Mouse (Mus musculus): Measurements from ENCODE around the gene Spata25. TPM values are rescaled to one million over a fixed set of nuclear protein-coding genes. Genes with fewer than 3 reads are reported as not detected.

The Spata25 gene
- polyA plus RNA-seq, 1 experiment from 2014 or later = not detected

DNA sequence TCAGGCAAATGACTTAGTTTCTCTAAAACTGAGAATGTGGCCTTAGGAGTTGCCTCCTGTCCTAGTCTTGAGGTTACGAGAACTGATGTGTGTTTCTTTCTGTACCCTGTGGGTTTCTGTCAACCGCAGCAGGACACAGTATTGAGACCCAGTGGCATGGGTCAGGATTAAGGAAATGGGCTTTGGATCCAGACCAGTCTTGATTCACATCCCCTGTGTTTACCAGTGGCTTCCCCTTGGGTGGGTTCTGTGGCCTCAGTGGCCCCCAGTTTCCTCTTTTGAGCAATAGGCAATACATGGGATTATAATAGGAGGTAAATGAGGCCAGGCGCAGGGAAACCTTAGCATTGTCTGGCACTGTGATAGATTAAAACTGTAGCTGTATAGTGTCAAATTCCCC is 41.3 kb downstream of the Spata25 start:
- Histone ChIP-seq H3K27ac (peak overlapping the region; percentile 93), H3K4me3 (peak overlapping the region; percentile 63), H3K9ac (peak overlapping the region; percentile 80; the same call in 1 of the 2 replicates), H3K36me3 (peaks cover 24% of the 10 kb centered on the region), H3K4me2 (peak overlapping the region; percentile 72), H3K4me1 (peaks cover 27% of the 10 kb centered on the region), H3K9me3 (no peaks in the 10 kb centered on the region), H3K27me3 (no peaks in the 10 kb centered on the region)
- no peak for ATAC-seq (ENCODE audit: insufficient number of reproducible peaks, low FRiP score, low TSS enrichment, low read depth)
- WGBS = 87% methylated on average over 3 of the region's 3 CpGs

DNA sequence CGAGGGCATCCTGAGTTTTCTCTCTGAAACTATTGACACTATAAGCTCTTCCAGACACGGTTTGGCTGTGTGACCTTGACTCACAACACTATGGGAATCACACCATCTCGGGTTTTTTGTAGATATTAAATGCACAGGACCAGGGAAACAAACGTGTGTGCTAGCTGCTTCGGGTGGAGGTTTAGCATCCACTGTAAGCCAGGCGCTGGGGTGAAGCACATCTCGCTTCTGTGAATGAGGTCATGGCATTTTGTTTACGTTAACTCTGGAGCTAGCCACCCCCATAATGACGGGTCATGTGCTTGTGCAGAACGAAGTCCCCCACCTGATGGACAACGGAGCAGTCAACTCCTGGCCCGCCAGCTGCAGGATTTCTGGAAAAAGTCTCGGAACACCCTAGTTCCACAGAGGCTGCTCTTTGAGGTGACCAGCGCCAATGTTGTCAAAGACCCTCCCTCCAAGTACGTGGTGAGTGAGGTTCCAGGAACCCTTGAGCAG is 41.9 kb downstream of the Spata25 start:
- Histone ChIP-seq H3K9ac (peak overlapping the region; percentile 80), H3K27ac (peak overlapping the region; percentile 93), H3K4me2 (peak overlapping the region; percentile 72), H3K36me3 (peaks cover 18% of the 10 kb centered on the region), H3K27me3 (no peaks in the 10 kb centered on the region), H3K4me1 (peaks cover 27% of the 10 kb centered on the region), H3K4me3 (peak overlapping the region; percentile 63), H3K9me3 (no peaks in the 10 kb centered on the region)
- ATAC-seq (ENCODE audit: insufficient number of reproducible peaks, low FRiP score, low TSS enrichment, low read depth) = no peak
- 7% methylated on average over 15 of the region's 15 CpGs for WGBS

DNA sequence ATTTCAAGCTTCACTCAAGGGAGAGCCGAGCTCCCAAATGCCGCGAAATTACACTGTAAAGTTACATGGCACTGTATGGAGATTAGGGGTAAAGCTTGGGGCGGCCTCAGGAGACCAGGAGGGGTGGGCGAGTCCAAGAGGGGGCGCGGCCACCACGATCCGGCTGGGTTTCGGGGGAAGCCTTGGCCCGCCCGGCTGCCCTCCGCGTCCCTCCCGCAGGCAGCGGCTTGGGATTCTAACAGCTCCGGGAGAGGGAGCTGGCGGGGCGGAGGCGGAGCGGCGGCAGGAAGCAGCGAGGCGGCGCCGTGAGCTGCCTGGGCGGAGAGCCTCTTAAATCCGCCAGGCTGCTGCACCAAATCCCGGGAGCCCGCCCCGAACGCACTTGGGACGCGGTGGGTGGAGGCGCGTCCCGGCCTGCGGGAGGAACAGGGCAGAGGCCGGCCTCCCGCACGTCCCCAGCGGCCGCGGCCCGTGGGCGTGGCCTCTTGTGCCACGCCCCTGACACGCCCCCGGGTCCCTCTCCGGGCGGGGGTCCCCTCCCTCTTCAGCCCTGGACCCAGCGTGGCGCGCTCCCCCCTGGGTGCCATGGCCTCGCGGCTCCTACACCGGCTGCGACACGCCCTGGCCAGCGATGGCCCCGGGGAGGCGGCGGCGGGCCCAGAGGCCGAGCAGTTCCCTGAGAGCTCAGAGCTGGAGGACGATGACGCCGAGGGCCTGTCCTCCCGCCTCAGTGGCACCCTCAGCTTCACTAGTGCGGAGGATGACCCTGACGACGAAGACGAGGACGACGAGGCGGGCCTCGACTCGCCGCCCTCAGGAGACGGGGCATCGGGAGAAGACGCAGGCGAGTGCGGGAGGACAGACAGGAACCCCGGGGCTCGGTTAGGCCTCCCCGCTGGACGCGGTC is 42.6 kb downstream of the Spata25 start, which contains the start of gene Snx21:
Gene Snx21 (plus strand): TSS at position 343 of the 907 bp plus-strand sequence.
- no peaks in the 10 kb centered on the region for H3K9me3 ChIP-seq
- ATAC-seq (ENCODE audit: insufficient number of reproducible peaks, low FRiP score, low TSS enrichment, low read depth) = peak; percentile 87
- H3K4me2 ChIP-seq = peak within 1 kb of the TSS; percentile 72
- under 1% methylated on average over 86 of the region's 89 CpGs for WGBS
- H3K27me3 ChIP-seq = no peaks in the 10 kb centered on the region
- peak within 1 kb of the TSS; percentile 80 for H3K9ac ChIP-seq
- H3K4me1 ChIP-seq = peaks cover 27% of the 10 kb centered on the region
- peak within 1 kb of the TSS; percentile 93 for H3K27ac ChIP-seq
- H3K4me3 ChIP-seq = peak within 1 kb of the TSS; percentile 63
- H3K36me3 ChIP-seq = peaks cover 13% of the 10 kb centered on the region; the same call in 1 of the 2 replicates

DNA sequence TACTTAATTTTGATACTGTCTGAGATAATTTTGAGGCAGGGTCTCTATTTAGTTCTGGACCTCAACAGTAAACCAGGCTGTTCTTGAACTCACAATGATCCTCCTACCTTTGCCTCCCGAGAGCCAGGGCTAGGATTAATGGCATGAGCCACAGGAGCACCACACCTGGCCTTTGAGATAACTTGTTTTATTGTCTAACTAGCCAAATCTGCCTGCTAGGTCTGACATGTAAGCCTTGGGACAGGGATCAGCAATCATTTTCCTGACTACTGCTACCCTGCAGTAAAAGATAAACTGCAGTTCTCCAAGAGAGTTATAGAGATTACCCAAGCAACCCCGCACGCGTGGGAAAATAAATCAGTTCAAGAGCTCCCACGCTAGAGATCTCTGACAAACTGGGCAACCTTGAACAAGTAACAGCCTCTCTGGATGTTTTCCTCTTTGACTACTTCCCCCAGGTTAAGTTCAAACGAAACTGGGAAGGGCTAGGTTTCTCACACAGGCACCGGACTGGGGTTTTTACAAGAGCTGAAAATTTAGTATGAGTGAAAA is 43.4 kb downstream of the Spata25 start:
- peaks cover 27% of the 10 kb centered on the region for H3K4me1 ChIP-seq
- ATAC-seq (ENCODE audit: insufficient number of reproducible peaks, low FRiP score, low TSS enrichment, low read depth) = no peak
- peak overlapping the region; percentile 72 for H3K4me2 ChIP-seq
- peak overlapping the region; percentile 63 for H3K4me3 ChIP-seq
- H3K9ac ChIP-seq = peak overlapping the region; percentile 80
- H3K27me3 ChIP-seq = no peaks in the 10 kb centered on the region
- peak overlapping the region; percentile 93 for H3K27ac ChIP-seq
- H3K9me3 ChIP-seq = no peaks in the 10 kb centered on the region
- WGBS = 6% methylated on average over 7 of the region's 7 CpGs
- peaks cover 12% of the 10 kb centered on the region; the same call in 1 of the 2 replicates for H3K36me3 ChIP-seq

DNA sequence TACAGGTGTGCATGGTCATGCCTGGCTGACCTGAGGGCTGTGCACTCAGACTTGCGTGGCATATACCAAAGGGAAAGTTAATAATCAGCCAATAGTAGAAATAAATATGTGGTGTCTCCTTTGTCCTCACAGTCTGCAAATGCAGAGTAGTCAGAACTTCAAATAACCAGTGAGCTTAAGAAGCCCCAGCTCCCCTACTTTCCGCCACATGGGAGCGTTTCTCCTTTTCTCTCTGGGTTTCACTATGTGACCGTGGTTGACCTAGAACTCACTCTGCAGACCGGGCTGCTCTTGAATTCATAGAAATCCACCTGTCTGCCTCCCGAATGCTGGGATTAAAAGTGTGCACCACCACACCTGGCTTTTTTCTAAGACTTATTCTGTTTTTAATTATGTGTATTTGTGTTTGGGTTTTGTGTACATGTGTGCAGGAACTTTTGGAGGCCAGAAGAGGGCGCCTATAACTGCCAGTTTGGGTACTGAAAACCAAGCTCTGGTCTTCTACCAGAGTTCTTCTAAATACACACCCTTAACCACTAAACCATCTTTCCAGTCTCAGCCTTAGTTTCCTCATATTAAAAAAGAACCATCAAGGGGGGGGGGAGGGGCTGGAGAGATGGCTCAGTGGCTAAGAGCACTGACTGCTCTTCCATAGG is 44.3 kb downstream of the Spata25 start:
- Histone ChIP-seq H3K27me3 (no peaks in the 10 kb centered on the region), H3K4me2 (no peak overlapping the region)
- ATAC-seq (ENCODE audit: insufficient number of reproducible peaks, low FRiP score, low TSS enrichment, low read depth) = no peak

DNA sequence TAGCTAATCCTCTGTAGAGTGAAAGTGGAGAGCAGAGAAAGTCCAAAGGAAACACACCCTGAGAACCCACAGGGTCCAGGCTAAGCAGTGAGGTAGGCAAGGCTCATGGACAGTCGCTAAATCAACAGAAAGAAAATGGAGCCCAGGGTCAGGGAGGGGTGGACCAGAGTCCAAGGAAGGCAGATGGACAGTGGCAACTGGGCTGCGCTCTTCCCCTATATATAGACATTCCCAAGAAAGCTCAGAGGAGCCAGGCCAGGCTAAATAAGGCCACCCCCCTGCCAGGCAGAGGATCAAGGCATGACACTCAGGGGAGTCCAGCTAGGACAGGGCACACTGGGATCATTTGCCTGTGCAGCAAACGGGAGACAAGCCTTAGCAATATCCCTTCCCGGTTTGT is 46.5 kb downstream of the Spata25 start:
- H3K4me2 ChIP-seq = no peak overlapping the region
- H3K27ac ChIP-seq = no peak overlapping the region
- H3K9ac ChIP-seq = no peak overlapping the region
- WGBS = 61% methylated on average over 4 of the region's 4 CpGs
- no peak for ATAC-seq (ENCODE audit: insufficient number of reproducible peaks, low FRiP score, low TSS enrichment, low read depth)
- no peak overlapping the region for H3K4me3 ChIP-seq
- H3K4me1 ChIP-seq = peaks cover 10% of the 10 kb centered on the region
- no peaks in the 10 kb centered on the region for H3K27me3 ChIP-seq
- H3K9me3 ChIP-seq = no peaks in the 10 kb centered on the region
- no peaks in the 10 kb centered on the region for H3K36me3 ChIP-seq

More for the DNA sequence above, 44.3 kb downstream of the Spata25 start:
- Histone ChIP-seq H3K4me1 (peaks cover 27% of the 10 kb centered on the region), H3K9me3 (no peaks in the 10 kb centered on the region), H3K4me3 (no peak overlapping the region), H3K36me3 (peaks cover 7% of the 10 kb centered on the region; the same call in 1 of the 2 replicates), H3K9ac (no peak overlapping the region), H3K27ac (no peak overlapping the region)
- WGBS = 78% methylated on average over 7 of the region's 7 CpGs

DNA sequence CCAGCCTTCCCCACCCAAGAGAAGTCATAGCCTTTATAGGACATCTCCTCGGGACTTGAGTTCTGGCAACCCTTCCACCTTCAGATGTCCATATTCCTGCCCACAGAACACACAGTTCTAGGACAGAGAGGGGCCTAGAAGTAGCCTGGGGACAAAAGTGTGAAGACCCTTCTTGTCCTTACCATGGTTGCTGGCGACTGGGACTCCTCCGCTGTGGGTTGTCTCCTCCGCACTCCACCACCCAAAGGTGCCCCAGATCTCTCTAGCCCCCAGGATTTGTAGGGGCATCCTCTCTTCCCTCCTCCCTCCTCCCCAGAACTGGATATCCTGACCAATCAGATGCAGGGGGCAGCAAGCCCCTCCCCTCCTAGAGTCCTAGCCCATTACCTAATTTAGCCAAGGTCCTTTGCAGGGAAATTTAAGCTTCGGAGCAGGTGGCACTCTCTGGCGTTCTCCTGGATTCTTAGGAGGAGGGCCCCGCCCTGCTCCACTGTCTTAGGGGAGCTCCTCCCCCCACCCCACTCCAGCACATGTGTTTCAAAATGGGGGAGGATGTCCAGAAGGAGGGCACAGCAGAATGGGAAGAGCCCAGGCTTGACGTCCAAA is 48.8 kb downstream of the Spata25 start, which contains the start of gene Tnnc2:
Gene Tnnc2 (minus strand): TSS at position 487 of the 606 bp plus-strand sequence.
- H3K4me1 ChIP-seq = peaks cover under 1% of the 10 kb centered on the region
- no peak within 1 kb of the TSS for H3K9ac ChIP-seq
- H3K36me3 ChIP-seq = no peaks in the 10 kb centered on the region
- H3K4me3 ChIP-seq = no peak within 1 kb of the TSS
- WGBS = 61% methylated on average over 8 of the region's 8 CpGs
- ATAC-seq (ENCODE audit: insufficient number of reproducible peaks, low FRiP score, low TSS enrichment, low read depth) = no peak
- H3K27ac ChIP-seq = no peak within 1 kb of the TSS
- H3K27me3 ChIP-seq = no peaks in the 10 kb centered on the region
- no peaks in the 10 kb centered on the region for H3K9me3 ChIP-seq
- no peak within 1 kb of the TSS for H3K4me2 ChIP-seq

DNA sequence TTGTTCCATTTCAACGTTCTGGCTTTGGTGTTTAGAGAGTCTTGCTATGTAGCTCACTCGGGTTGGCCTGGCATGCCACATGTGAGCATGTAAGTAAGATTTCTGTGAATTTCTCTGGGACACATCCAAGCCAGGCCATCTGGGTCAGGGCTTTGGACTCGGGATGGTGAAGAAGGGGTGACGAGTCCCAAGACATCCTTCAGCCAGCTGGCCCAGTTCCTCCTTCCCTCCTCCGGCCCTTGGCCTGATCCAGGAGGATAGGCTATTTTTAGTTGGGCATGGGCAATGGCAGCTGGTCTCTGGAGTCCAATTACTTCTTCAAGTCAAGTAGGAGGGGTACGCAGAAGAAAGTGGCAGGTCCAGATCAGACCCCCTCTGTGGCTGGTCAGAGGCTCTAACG is 49.5 kb downstream of the Spata25 start:
- WGBS = 79% methylated on average over 7 of the region's 7 CpGs
- no peak overlapping the region for H3K4me3 ChIP-seq
- H3K36me3 ChIP-seq = no peaks in the 10 kb centered on the region
- H3K9me3 ChIP-seq = no peaks in the 10 kb centered on the region
- H3K4me2 ChIP-seq = no peak overlapping the region
- no peaks in the 10 kb centered on the region for H3K27me3 ChIP-seq
- no peak overlapping the region for H3K9ac ChIP-seq
- ATAC-seq (ENCODE audit: insufficient number of reproducible peaks, low FRiP score, low TSS enrichment, low read depth) = no peak
- no peak overlapping the region for H3K27ac ChIP-seq
- H3K4me1 ChIP-seq = no peaks in the 10 kb centered on the region

DNA sequence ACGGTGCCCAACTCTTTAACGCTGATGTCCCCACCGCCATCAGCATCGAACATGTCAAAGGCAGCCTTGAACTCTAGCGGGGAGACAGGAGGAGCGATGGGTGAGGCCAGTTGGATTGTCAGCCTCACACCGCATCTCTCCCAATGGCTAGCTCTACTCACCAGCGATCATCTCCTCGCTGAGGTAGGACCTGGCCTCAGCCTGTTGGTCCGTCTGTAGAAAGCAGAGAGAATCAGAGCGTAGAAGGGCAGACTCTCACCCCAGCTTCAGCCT is 50.4 kb downstream of the Spata25 start:
- no peaks in the 10 kb centered on the region for H3K9me3 ChIP-seq
- H3K36me3 ChIP-seq = peaks cover 4% of the 10 kb centered on the region; the same call in 1 of the 2 replicates
- no peaks in the 10 kb centered on the region for H3K27me3 ChIP-seq
- H3K27ac ChIP-seq = no peak overlapping the region
- no peak overlapping the region for H3K9ac ChIP-seq
- H3K4me1 ChIP-seq = no peaks in the 10 kb centered on the region
- WGBS = 88% methylated on average over 11 of the region's 11 CpGs
- H3K4me2 ChIP-seq = no peak overlapping the region
- ATAC-seq (ENCODE audit: insufficient number of reproducible peaks, low FRiP score, low TSS enrichment, low read depth) = no peak
- no peak overlapping the region for H3K4me3 ChIP-seq

DNA sequence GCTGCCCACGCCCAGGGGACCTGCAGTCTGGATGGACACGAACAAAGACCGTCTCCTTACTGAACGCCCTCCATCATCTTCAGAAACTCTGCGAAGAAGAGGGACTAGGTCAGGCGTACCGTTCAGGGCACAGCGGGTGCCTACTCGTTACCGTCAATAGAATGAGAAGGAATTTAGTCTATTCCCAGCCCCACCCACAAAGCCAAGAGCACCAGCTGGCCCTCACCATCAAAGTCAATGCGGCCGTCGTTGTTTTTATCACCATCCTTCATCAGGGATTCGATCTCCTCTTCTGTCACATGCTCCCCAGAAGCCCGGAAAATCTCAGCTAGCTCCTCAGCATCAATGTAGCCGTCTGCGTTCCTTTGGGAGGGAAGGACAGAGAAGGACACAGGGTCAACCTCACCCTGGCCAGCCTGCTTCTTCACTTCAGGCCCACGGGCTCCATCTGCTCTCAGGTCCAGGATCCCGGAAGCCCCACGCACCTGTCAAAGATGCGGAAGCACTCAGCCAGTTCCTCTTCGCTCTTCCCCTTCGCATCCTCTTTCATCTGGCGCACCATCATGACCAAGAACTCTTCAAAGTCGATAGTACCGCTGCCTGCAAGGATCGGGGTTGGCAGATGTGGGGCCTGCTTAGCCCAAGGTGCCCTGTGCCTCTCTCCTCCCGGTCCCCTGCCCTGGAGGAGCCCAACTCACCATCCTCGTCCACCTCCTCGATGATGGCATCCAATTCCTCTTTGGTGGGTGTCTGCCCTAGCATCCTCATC is 50.9 kb downstream of the Spata25 start:
- Histone ChIP-seq H3K27ac (no peak overlapping the region), H3K36me3 (peaks cover 6% of the 10 kb centered on the region; the same call in 1 of the 2 replicates), H3K4me3 (no peak overlapping the region), H3K27me3 (no peaks in the 10 kb centered on the region), H3K9me3 (no peaks in the 10 kb centered on the region), H3K4me1 (no peaks in the 10 kb centered on the region), H3K4me2 (no peak overlapping the region), H3K9ac (no peak overlapping the region)
- no peak for ATAC-seq (ENCODE audit: insufficient number of reproducible peaks, low FRiP score, low TSS enrichment, low read depth)
- 81% methylated on average over 30 of the region's 30 CpGs for WGBS

DNA sequence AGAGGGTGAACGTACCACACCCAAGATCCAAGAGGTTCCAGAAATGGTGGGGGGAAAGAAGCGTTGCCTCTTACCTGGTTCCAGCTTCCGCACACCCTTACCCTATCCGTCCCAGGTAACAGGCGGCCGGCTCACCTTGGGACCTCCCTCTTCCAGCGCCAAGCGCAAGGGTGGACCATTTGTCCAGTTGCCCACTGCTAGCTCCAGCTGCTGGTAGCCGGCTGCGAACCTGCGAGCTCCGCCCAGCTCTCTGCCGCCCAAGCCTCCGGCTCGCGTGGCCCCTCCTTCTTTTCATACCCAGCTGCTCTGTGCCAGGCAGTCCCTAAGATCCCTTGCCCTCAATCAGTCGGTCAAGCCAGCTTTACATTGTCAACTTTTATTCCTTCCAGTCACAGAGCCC is 51.5 kb downstream of the Spata25 start:
- H3K4me2 ChIP-seq = no peak overlapping the region
- H3K36me3 ChIP-seq = peaks cover 12% of the 10 kb centered on the region; the same call in 1 of the 2 replicates
- H3K9me3 ChIP-seq = no peaks in the 10 kb centered on the region
- no peak for ATAC-seq (ENCODE audit: insufficient number of reproducible peaks, low FRiP score, low TSS enrichment, low read depth)
- no peak overlapping the region for H3K4me3 ChIP-seq
- H3K4me1 ChIP-seq = peaks cover 6% of the 10 kb centered on the region
- 62% methylated on average over 17 of the region's 17 CpGs for WGBS
- no peak overlapping the region for H3K27ac ChIP-seq
- H3K9ac ChIP-seq = no peak overlapping the region
- H3K27me3 ChIP-seq = no peaks in the 10 kb centered on the region

All from limb, embryonic 15.5 days (tissue).